Mouse (Mus musculus) embryonic stem cell, embryonic (primary cell): ENCODE data around the gene Gpr4.

Experiments used
- CTCF ChIA-PET, 4 experiments: fragments of 300-600 bp in 2 of 4; fragments of 350-600 bp in 2 of 4; sonication (Branson Sonifier 250); formaldehyde crosslinking; loops; one replicate each; lab custom pipeline; 2022; ENCODE audit warnings: inconsistent platforms in 2 of 4; lab: Charles Lee
- POLR2A ChIA-PET, 4 experiments: fragments of 300-600 bp in 2 of 4; fragments of 350-600 bp in 2 of 4; sonication (Branson Sonifier 250); formaldehyde crosslinking; loops; one replicate each; lab custom pipeline; 2022; ENCODE audit warnings: antibody characterized with exemption in 4 of 4, inconsistent platforms in 1 of 4; lab: Charles Lee

Gene Gpr4

DNA sequence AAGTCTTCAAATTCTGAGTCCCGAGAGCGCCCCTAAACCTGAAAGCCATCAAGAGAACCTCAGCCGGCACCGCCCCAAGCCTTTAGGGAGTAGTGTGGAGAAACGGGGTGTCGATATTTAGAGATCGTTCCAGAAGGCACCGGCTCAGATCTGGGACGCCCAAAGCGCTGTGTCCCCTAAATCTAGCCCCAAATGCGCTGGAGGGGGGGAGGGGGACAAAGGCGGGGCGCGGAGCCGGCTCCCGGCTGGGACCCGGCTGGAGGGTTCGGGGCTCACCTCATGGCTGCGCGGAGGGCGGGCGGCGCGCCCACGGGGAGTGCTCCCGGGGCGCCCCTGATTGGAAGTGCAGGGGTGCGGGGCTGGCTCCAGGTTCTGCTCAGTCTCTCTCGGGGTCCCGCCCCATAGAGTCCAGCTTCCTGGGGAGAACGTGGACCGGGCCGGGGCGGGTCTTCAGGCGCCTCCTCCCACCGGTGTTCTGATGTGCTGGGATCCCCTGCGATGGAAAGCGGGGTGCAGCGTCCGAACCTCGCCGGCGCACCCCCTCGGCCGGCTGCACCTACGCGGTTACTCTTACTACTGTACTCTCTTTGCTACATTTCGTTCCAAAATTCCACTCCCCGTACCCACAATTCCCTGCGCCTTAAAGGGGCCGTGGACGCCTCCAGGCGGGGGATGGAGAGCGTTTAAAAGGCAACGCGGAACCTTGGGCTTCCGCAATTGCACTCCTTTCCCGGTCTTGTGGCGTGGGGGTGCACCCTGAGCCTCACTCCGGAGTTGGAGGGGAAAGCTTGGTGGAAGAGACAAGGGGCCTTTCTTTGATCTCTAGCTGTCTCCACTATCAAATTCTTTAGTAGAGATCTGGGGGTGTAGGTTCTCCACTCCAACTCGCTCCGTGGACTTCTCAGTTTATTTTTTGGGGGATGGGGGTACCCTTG, 59.2 kb downstream of the Gpr4 start, which contains the start of gene Vasp:
Gene Vasp (minus strand): TSS at position 580 of the 935 bp plus-strand sequence.
- POLR2A ChIA-PET: interaction anchor here (0.6 to 8.6 kb wide), 67 partner anchors 8 to 426 kb away, joined by 3 to 97 read pairs (median 5); partner anchors contain the start of genes Fosb (in 3 of the 4), Eml2 (in 2 of the 4), Opa3 (in 2 of the 4) and Ercc1 (in 1 of the 4)
- CTCF ChIA-PET: interaction anchor here in 2 of 4 experiments (0.6 to 3.0 kb wide), 15 partner anchors 9 to 178 kb away, joined by 3 to 24 read pairs (median 4); partner anchors contain the start of genes Ppm1n (in 1 of the 2) and Six5 (in 1 of the 2)

DNA sequence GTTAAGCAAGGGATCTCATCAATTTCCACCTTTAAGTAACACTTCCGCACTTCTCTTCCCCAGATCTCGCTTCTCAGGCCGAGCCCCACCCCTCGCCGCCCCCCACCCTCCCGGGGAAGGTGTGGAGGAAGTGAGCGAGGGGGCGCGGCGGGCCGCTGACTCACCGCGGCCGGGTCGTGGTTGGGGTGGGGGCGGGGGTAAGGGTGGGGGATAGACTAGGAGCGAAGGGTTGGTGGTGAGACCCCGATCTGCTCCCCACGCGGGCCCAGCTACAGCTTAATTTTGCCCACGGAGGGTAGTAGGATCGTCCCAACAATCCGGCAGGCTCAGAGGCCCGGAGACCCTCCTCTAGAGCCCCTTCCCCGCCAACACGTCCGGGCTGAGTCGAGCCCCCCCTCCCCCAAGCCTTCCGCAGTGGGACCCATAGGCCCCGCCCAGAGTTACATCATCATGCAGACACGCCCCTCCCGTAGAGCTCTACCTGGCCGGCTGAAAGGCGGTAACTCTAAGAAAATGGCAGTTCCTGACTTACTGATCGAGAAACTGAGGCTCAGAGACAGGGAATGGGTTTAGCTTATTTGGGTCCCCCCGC, 59.9 kb downstream of the Gpr4 start:
- CTCF ChIA-PET: interaction anchor here (0.6 to 3.0 kb wide), 25 partner anchors 8 to 318 kb away, joined by 3 to 24 read pairs (median 4); partner anchors contain the start of genes Ppm1n (in 1 of the 4) and Six5 (in 1 of the 4)
- POLR2A ChIA-PET: interaction anchor here (0.6 to 8.6 kb wide), 75 partner anchors 7 to 426 kb away, joined by 3 to 97 read pairs (median 5); partner anchors contain the start of genes Fosb (in 3 of the 4), Eml2 (in 2 of the 4), Opa3 (in 2 of the 4) and Cd3eap (in 1 of the 4)
